ENCODE assay signal across 19 mouse cellular contexts in the genomic region with DNA sequence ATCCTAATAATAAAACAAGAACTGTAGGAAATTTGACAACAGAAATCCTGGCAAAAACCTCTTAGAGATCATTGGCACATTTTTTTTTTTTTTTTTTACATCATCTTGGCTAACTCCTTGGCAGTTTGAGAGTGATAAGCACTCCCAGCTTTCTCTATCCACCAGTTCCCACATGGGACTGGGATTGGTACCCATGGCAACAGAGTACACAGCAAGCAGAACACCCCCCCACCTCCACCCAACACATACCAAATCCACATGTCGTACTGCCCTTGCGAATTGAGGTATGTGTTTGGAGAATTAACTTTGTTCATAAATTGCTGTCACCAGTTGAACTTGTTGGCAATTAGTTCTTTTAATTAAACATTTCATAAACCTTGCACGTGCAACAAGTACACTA. TPM values are rescaled to one million over a fixed set of nuclear protein-coding genes. Genes with fewer than 3 reads are reported as not detected.
DNase-seq lines count a peak whose midpoint lies in the region; ATAC-seq and TF ChIP-seq lines count a peak whose summit lies in the region.
"Had no signal": no experiment of that assay in that cellular context is flagged by ENCODE, and none has a peak within 500 bp of the region (broad histone marks: within the 10 kb centered on the region; RNA-seq: fewer than 3 reads in every experiment).

No protein-coding gene starts in this region.

- ATAC-seq in forebrain, postnatal 0 days = peak; percentile 73

- H3K4me2 ChIP-seq in forebrain, postnatal 0 days (ENCODE audit: low read depth) = no peak overlapping the region
- H3K4me2 ChIP-seq: neural tube, embryonic 13.5 days had no signal

- H3K9ac ChIP-seq in forebrain, postnatal 0 days = no peak overlapping the region
- H3K9ac ChIP-seq: neural tube, embryonic 13.5 days had no signal

- no peaks in the 10 kb centered on the region for H3K27me3 ChIP-seq in forebrain, postnatal 0 days (ENCODE audit: insufficient read depth, low read length)
- no peaks in the 10 kb centered on the region for H3K27me3 ChIP-seq in forebrain, embryonic 10.5 days (ENCODE audit: poor library complexity, severe bottlenecking)
- H3K27me3 ChIP-seq: CH12.LX; neural tube, embryonic 13.5 days had no signal

- no peak for TF ChIP-seq CTCF in forebrain, postnatal 0 days (IDR thresholded peaks at IDR 0.05; ENCODE audit: low read depth)
- TF ChIP-seq CTCF in layer of hippocampus, adult 2 months (conservative IDR thresholded peaks at IDR 0.05) = no peak
- TF ChIP-seq CTCF in brain, embryonic 14.5 days (IDR thresholded peaks at IDR 0.05; ENCODE audit: borderline replicate concordance, extremely low read depth, insufficient read depth, insufficient read length) = no peak

- H3K27ac ChIP-seq in forebrain, postnatal 0 days (ENCODE audit: low read depth, low read length) = no peak overlapping the region
- H3K27ac ChIP-seq in forebrain, embryonic 10.5 days = no peak overlapping the region
- H3K27ac ChIP-seq in layer of hippocampus, adult 2 months = peak overlapping the region; percentile 68; the same call in 1 of the 2 replicates
- H3K27ac ChIP-seq: kidney, postnatal 0 days; neural tube, embryonic 13.5 days had no signal

- H3K4me3 ChIP-seq in forebrain, postnatal 0 days (ENCODE audit: low read depth, low read length) = no peak overlapping the region
- no peak overlapping the region for H3K4me3 ChIP-seq in forebrain, embryonic 10.5 days
- no peak overlapping the region for H3K4me3 ChIP-seq in layer of hippocampus, adult 2 months
- H3K4me3 ChIP-seq: neural tube, embryonic 13.5 days had no signal

- TF ChIP-seq POLR2A in brain, embryonic 14.5 days (IDR thresholded peaks at IDR 0.05; ENCODE audit: borderline replicate concordance, extremely low read depth, insufficient read depth, insufficient read length, poor library complexity, severe bottlenecking) = no peak

- WGBS in forebrain, postnatal 0 days = 71% methylated on average over 3 of the region's 3 CpGs
- 85% methylated on average over 3 of the region's 3 CpGs for WGBS in forebrain, embryonic 10.5 days

- no peaks in the 10 kb centered on the region; the same call in 1 of the 2 replicates for H3K36me3 ChIP-seq in forebrain, postnatal 0 days (ENCODE audit: insufficient read depth)
- H3K36me3 ChIP-seq in forebrain, embryonic 10.5 days (replicated peaks) = 0 out of 2 replicates have a peak, but pooled peaks cover 4% of the 10 kb centered on the region

- DNase-seq in forebrain, postnatal 0 days = no peak
- no peak for DNase-seq in forebrain, embryonic 10.5 days (ENCODE audit: extremely low spot score, low spot score)
- no peak for DNase-seq in layer of hippocampus, adult 2 months (ENCODE audit: low spot score in 2 of 2)
- no peak for DNase-seq in layer of hippocampus, postnatal 14 days (ENCODE audit: low spot score in 2 of 2)
- DNase-seq in brain, embryonic 14.5 days (ENCODE audit: low read depth) = peak; percentile 48
- peak; percentile 34 for DNase-seq in lung, postnatal 25 days (ENCODE audit: low spot score)
- no peak for DNase-seq in frontal cortex, adult 2 months (ENCODE audit: extremely low spot score in 1 of 2, low spot score in 1 of 2)
- DNase-seq in cerebellum, adult 18-20 months = no peak
- DNase-seq: adrenal gland, postnatal 36 days; cerebellum, adult 2 months; heart, postnatal 4 days; kidney, adult 18-20 months; left cerebral cortex, postnatal 4 days; liver; thymus, postnatal 25 days had no signal

- H3K9me3 ChIP-seq in forebrain, postnatal 0 days (ENCODE audit: low read length) = no peaks in the 10 kb centered on the region
- no peaks in the 10 kb centered on the region for H3K9me3 ChIP-seq in forebrain, embryonic 10.5 days
- H3K9me3 ChIP-seq: neural tube, embryonic 13.5 days had no signal

- H3K4me1 ChIP-seq in forebrain, postnatal 0 days (ENCODE audit: insufficient read depth) = no peaks in the 10 kb centered on the region
- peaks cover 4% of the 10 kb centered on the region; the same call in 1 of the 2 replicates for H3K4me1 ChIP-seq in forebrain, embryonic 10.5 days

RNA-seq across cellular contexts. Expression of a gene that starts 37.3 kb away (rescaled TPM):
- total RNA-seq in forebrain, postnatal 0 days (2014; rRNA removed) = 43.7 and 53.5 TPM in 2 replicates
- polyA plus RNA-seq in forebrain, postnatal 0 days (2015; fragmentation: Nextera tagmentation; extraction: Ambion mirVana) = 21.7 and 32.1 TPM in 2 replicates
- 32.6 and 34.3 TPM in 2 replicates for polyA plus RNA-seq in forebrain, embryonic 10.5 days (2016; fragmentation: Nextera tagmentation; extraction: Ambion mirVana)
- 10 to 100 TPM; 72.1 to 73.2 TPM for total RNA-seq in layer of hippocampus, adult 2 months (2021)
- total RNA-seq in layer of hippocampus, postnatal 14 days (2021) = 10 to 100 TPM; 62.1 to 65.9 TPM
- polyA plus RNA-seq in brain, embryonic 14.5 days (2012; rRNA removed) = 37.1 and 59.7 TPM in 2 replicates
- polyA plus RNA-seq in frontal cortex, adult 2 months (2012; rRNA removed) = 45.9 and 52.3 TPM in 2 replicates
- total RNA-seq: MEL had no signal

Comparison
In these comparisons a context has a peak if more than half of its experiments do, and no peak if none do; other contexts are left out.
1. DNase-seq: peak in brain, embryonic 14.5 days (single experiment) and lung, postnatal 25 days (single experiment); none in forebrain, postnatal 0 days (single experiment), forebrain, embryonic 10.5 days (single experiment), layer of hippocampus, adult 2 months (0 of 2), layer of hippocampus, postnatal 14 days (0 of 2), frontal cortex, adult 2 months (0 of 2) and cerebellum, adult 18-20 months (0 of 2).